Mouse (Mus musculus): ENCODE results near the gene Nol4l.

Nol4l gene

DNA sequence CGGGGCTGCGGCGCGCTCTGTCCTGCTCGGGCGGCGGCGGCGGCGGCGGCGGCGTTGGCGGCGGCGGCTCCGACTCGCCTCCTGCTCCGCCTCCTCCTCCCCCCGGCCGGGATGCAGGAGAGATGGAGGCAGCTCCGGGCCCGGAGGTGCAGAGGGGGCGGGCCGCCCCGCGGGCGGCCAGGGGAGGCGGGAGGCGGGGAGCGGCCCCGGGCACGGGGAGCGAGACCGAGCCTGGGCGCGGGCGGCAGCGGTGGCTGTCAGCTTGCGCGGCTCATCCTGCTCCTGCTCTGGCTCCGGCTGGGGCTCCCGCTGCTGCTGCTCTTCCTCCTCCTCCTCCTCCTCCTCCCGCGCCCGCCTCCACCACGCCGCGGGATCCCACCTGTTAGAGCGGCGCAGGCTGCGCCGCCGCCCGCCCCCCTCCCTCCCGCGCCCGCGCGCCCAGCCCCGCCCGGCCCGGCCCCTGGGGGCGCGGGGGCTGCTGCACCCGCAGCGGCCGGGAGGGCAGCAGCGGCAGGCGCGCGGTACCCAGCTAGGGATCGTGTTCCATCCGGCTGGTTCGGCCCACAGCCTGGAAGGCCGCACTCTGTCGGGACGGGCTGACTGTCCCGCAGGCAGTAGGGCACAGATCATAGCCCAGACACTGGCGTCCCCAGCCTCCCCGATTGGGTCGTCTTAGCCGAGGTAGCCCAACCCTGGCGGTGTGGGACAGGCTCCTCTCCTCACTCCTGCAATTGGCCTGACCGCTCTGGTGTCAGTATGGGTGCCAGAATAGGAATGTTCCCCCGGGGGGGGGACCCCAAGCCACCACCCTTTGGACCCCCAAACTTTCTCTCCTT, at the start of gene Nol4l:
Gene Nol4l, minus strand, starts transcription at position 41 of the 836 bp plus-strand sequence.
- DNase-seq (ENCODE audit: low read depth) = no peak

DNA sequence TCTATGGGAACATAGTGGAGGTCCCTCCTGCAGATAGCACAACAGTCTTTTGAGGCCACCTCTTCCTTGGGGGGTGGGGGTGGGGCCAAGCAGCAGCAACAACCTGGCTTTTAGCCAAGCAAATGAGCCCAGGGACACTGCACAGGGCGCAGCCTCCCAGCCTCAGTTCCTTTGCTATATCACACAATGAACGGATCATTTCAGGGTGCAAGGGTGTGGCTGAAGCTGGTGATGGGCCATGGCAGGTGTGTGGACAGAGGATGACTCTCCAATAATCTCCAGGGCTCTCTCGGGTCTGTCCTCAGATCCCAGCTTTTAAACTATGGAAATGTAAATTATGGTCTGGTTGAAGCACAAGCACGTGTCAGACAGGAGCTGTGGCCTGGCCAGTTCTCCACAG, 47.4 kb upstream of the Nol4l start:
- DNase-seq (ENCODE audit: low read depth) = no peak

DNA sequence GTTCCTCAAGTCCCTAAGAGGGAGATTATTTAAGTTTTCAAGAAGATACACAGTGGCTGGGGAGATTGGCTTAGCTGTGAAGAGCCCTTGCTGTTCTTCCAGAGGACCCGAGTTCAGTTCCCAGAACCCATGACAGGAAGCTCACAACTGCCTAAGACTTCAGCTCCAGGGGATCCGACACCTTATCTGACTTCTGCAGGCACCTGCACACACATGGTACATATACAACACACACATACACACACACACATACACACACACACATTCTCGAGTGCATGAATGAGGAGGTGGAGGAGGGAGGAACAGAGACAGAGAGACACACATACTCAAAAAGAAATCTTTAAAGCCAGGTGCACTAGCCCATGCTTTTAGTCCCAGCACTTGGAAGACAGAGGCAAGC, 46.4 kb upstream of the Nol4l start:
- DNase-seq (ENCODE audit: low read depth) = no peak

DNA sequence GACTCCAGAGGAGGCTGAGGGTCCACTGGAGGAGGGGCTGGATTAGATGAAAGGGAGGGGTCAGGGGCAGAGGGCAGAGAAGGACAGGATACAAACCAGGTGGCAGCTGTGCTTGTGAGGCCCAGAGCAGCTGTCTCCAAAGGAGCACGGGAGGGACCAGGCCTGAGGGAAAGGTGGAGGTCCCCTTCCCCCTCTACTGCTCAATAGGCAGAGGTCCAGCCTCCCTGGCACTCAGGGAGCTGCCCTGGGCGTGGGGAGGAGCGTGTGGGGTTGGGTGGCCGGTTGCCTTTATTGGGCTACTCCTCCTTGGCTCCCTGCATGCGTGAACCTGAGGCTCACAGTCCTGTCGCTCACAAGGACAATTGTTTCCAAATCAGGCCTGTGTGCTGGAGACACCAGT, 45.8 kb upstream of the Nol4l start:
- DNase-seq (ENCODE audit: low read depth) = no peak

DNA sequence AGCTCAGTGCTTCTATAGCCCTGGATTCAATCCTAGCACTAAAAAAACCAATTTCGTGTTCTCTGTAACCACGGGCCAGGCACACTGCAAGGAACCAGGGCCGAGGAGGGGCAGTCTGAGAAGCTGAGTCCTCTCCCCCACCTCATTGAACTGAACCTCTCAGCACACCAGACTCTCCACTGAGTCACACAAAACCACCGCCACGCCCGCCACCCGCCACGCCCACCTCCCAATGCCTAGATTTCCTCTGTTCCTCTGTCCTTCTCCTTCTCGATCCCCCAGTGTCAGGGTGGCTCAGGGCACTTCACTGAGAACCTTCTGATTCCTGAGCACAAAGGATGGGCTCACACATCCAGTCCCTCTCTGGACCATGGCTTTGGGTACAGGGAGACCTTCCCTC, 43.3 kb upstream of the Nol4l start:
- DNase-seq (ENCODE audit: low read depth) = no peak

DNA sequence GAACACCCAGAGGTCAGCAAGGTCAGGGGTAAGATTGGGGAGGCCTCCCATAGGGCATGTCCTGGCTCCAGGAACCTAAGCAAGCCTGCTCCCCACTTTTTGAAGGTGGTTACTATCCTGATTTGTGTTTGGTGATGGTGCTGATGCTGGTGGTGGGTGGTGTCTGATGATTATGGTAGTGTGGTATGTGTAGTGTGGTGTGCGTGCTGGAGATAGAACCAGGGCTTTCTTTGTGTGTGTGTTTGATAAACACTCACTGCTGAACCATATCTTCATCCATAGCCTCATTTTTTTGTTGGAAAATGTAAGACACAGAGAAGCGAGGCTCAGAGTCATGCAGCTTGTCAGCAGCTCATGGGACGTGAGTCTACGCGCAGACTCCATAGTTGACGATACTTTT, 38.8 kb upstream of the Nol4l start:
- DNase-seq (ENCODE audit: low read depth) = no peak

DNA sequence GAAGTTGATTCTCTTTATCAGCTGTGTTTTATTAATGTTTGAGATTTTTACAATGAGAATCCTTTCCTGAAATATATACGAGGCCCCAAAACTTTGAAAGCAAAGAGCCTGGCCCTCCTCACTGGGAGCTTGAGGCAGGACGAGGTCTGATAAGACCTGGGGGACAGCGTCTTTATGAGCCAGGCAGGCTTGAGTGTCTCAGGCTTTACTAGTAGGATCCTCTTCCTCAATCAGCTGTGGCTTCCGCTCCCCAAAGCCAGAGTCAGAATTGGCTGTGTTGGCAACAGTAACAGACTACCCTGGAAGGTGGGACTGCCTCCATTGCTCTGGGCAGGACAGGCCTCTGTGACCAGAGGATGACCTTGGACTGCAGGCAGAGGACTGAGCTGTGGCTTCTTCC, 38.2 kb upstream of the Nol4l start:
- no peak for DNase-seq (ENCODE audit: low read depth)

DNA sequence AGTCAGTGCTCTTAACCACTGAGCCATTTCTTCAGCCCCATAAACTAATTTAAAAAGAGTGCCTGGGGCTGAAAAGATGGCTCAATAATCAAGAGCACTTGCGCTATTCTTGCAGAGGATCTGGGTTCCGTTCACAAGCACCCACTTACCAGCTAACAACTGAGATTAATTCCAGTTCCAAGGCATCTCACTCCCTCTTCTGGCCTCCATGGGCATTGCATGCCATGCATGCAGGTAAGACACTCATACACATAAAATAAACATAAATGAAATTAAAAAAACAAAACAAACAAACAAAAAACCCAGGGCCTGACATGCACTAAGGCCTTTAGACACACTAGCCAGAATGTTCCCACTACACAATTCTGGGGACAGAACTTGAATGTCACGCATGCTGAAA, 34.6 kb upstream of the Nol4l start:
- DNase-seq (ENCODE audit: low read depth) = no peak

DNA sequence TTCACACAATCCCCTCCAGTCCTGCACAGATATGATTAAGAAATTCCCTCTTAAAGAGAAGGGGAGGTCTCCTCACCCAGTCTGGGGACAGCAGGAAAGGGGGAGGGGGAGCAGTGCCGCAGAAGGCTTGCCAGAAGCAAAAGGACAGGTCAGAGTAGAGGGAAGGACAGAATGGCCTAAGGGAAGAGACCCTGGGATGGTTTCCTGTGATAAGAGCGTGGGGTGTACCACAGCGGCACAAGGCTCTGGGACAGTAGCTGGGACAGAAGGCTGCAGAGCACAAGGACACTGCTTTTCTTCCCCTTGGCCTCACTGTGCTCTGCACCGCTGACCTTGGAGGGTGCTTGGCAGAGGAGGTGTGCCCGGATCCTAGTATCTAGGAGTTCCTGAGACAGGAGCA, 31.8 kb upstream of the Nol4l start:
- no peak for DNase-seq (ENCODE audit: low read depth)

DNA sequence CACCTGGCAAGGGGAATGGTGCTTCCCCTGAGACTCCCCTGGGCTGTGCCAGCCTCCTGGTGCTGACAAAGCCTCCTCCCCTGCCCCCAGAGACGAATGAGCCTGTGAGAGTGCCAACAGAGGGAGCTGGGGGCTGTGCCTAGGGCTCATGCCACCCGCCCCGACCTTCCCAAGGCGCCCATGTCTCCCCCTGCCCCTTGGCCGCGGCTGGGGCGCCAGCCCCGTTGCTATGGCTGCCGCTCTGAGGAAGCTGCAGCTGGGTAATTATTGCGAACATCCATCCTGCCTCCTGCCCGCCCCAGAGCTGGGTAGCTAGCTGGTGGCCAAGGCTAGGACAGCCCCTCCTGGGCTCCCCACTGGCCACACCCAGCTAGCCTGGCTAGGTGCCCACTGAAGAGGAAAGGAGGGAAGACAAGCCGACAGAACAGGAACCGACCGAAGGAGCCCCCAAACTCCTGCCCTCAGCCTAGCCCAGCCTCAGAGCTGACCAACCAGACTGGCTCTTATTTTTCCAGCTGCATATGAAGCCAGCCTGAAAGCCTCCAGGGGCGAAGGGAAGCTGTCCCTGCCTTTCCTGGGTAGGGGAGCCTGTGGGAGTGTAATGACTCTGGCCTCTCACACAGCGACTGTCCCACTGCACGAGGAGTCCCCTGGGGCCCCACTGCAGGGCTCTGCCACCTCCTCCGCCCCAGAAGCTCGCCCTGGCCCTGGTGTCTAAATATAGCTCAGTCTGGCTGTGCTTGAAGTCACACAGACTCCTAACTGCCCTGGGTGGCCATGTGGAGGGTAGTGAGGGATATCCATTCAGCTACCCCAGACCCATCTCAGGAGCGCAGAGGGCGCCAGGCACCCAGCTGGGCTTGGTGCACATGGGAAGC, 31.1 kb upstream of the Nol4l start:
- no peak for DNase-seq (ENCODE audit: low read depth)

DNA sequence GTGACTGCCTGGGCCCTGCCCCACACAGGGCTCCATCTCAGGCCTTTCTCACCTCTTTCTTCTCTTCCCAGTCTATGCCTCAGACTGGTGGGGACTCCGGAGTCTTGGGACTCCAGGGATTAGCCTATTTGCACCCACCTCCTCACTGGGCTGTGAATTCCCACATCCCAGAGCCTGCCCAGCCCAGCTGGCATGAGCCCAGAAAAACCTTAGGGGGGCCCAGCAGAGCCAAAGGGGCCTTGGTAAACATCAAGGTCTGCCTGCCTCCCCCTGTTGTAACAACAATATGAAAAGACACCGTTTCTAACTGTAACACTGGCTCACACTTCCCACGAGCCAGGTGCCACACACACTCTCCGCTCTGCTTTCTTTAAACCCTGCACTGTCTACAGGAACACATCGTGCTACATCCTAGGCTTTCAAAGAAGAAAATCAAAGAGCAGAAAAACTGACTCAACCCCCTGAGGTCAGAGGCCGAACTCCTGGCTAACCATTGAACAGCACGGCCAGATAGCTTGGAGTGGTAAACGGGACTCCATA, 29.9 kb upstream of the Nol4l start:
- DNase-seq (ENCODE audit: low read depth) = no peak

DNA sequence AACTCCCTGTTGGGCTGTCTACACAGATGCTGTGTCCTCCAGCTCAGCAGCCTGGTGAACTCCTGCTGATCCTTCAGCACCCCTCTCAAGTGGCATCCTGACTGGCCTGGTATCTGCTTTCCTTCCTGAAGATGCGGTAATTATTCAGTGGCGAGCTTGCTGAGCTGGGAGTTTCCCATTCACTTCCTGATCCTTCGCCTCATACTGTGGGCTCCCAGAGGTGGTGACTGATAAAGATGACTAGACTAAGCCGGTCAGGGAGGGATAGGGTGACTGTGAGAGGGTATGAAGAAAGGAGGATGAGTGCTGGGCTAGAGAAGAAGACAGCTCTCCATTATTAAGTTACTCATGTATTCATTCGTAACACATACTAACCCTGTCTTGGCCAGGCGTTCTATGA, 28.7 kb upstream of the Nol4l start:
- DNase-seq (ENCODE audit: low read depth) = no peak

DNA sequence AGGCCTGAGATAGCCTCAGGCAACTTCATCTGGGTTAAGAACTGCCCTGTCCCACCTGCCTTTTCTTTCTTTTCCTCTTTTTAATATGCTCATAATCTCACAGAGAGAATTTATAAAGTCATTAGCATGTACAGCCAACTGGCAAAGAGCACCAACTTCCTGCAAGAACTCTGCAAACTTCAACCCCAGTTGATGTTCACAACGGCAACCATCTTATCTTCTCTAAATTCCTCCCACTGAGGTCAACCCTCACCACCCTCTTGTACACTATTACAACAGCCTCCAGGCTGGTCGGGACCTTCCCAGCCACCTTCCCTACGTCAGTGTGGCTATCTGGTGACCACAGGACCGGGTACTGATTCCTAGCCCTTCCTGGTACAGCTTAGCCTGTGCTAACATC, 27.5 kb upstream of the Nol4l start:
- DNase-seq (ENCODE audit: low read depth) = no peak

DNA sequence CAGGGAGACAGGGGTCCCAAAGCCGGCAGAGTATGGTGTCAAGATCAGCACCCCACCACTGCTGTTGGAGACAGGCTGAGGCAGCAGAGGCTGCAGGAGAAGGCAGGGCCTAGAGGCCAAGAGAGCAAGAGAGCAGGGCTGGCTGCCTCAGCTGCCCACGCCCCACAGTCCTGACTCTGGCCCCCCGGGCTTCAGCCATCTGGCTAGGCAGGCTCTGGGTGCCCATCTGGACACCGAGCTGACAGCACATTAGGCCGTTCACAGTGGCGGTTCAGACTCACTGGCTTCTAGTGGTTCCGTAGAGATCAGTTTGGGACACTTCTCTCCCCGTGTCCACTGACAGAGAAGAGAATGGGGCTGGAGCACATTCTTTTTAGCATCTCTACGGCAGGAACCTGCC, 26.4 kb upstream of the Nol4l start:
- no peak for DNase-seq (ENCODE audit: low read depth)

DNA sequence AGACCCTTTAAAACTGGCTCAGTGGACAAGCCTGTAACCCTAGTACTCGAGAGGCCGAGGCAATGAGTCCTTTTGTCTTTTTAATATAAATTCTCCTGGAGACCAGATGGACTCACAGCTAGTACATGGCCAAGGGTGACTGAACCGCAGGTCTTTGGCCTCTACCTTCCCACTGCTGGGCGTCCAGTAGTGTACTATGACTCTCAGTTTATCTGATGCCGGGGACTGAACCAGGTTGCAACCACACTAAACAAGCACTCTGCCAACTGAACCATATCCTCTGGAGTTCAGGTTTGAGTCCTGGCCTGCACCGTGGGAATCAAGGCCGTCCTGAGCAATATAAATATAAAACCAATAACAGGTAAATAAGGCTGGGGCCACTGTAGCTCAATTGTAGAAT, 24.8 kb upstream of the Nol4l start:
- DNase-seq (ENCODE audit: low read depth) = no peak

DNA sequence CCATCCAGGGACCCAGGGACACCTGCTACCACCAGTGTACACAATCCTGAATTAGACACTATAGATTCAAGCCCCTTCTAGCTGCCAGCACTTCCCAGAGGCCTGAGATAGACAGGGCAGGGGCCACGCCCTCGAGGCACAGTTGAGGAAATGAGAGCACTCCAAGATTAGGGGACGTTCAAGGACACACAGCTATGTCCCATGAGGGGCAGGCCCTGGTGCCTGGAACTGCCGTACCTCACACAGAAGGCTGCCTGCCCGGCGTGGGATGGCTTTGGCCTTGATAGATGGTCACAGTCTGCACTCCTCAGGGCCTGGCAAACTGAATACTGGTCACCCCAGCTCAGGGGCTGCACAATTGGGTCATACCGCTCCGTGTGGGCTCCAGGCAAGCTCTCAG, 19.7 kb upstream of the Nol4l start:
- DNase-seq (ENCODE audit: low read depth) = no peak

DNA sequence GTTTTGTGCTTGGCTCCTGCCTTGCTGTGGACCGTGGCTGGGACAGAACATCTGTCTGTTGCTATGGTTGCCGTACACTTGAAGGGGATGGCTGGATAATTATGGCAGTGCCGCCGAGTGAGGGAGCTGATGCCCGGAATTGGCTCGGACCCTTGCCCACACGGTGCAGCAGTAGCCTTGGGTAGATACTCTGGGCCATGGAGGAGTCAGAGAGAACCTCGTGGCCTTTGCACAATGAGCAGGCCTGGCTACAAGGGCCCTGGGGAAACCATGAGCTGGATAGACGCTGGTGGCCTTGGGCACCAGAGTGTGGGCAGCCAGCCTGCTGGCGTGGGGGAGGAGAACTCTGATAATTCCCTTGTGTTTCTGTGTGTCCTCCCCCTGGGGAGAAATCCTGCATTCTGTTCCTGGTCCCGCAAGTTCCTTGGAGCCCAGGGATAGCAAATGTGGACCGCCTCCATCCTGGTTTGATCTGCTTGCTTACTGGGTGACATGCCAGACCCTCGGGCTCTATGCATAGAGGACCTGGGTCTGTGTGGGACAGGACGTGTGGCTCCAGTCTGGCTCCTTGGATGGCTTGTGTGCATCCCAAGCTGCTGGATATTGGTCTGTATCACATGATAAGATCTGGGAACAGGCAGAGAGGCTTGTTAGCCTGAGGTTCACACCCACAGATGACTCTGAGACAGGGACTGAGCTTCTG, 18.6 kb upstream of the Nol4l start:
- no peak for DNase-seq (ENCODE audit: low read depth)

DNA sequence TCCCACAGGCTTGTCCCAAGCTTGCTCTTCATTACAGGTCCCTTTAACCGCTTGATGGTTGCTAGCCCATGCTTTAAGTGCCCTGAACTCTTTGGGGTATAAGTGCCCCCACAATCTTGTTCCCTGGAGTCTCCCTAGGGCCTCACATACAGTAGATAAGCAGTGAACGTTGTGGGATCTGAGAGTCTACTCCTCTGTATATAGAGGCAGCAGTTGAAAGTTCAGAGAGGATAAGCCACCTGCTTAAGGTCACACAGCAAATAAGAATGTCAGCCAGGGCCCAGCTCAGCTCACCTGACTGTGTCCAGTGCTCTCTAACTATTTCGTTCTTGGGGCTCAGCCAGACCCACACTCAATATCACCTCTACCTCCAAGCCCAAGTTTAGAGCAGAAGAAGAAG, 17.9 kb upstream of the Nol4l start:
- no peak for DNase-seq (ENCODE audit: low read depth)

DNA sequence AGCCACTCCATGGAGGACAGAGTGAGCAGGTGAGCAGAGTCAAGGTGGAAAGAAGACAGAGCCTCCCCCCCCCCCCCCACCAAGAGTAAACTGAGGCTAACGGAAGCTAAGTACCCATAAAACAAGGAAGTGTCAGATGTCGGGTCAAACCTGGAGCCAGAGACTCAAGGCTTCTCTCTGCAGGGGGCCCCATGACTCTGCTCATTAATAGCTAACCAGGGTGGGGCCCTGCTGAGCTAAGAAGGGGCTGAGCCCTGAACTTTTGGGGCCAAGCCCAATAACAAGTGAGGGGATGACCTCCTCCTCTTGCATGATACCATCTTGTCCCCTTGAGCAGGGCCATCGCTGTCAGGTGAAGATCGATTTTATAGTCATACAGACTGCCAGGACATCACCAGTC, 17.2 kb upstream of the Nol4l start:
- no peak for DNase-seq (ENCODE audit: low read depth)

DNA sequence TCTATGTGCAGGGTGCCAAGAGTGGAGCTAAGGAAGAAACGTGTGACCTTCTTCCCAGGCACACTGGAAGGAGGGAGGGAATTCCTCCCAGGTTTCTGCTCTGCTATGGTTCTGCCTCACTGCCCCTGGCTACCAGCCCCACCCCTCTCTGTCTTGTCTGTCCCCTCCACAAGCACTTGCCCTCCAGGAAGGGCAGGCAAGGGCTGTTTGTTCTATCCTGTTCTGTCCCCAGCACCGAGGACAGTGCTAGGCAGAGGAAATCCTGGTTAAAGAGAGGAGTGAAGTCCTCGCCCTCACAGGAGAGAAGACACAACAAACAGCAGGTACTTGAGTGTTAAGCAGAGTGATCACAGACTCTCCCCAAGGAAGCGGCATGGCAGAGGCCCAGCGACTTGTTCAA, 16.7 kb upstream of the Nol4l start:
- no peak for DNase-seq (ENCODE audit: low read depth)

DNA sequence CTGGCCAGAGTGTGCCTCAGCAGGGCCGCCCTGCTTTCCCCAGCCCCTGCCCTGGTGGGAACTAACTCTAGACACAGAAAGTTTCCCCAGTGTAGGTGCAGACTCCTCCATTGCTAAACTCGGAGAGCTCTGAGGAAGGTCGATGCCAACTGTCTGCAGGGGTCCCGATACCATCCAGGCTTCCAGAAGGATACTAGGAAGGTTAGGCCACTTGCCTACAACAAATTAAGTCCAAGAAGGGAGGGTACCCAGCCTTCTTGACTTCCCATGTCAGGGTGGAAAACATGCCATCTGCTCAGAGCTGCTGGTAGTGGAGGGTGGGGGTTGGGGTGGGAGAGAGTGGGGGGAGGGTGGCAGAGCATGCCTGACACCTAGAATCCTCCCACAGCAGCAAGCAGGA, 15.0 kb upstream of the Nol4l start:
- DNase-seq (ENCODE audit: low read depth) = no peak

DNA sequence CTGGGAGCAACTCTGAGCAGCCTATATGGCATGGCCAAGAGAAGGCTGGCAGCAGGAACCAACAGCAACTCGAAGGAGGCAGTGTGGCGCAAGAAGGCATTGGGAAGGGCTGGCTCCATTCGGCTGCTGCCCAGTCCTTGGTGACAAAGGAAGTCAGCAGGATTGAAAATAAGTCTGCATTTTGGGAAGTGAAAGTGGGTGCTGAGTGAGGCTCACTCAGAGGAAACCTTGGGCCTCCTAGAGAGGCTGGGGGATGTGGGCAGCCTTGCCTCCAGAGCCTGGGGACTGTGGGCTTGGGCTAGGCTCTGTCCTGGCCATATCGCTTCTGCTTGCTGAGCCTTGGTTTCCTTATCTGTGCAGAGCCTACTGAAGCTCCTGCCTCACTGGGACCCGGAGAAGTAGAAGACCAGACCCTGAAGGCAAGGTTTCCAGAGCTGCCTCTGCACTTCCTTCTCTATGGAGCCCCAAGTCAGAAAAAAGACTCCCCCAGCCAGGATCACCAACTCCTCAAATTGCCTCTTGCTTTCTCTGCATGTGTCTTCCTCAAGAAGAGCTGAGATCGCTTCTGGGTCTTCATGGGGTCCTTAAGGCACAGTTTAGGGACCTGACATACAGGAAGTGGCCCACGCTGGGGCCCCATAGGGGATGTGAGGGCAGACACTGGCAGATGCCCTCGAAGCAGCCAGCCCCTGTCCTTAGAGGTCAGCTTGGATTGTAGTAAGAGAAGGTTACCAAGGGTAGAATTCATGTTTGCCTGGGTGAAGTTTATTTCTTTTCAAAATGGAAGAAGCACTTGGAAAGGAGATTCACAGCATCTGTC, 14.3 kb upstream of the Nol4l start:
- no peak for DNase-seq (ENCODE audit: low read depth)
